Mouse (Mus musculus) kidney, postnatal 0 days (tissue): ENCODE measurements around the gene Prm2. TPM values are rescaled to one million over a fixed set of nuclear protein-coding genes. Genes with fewer than 3 reads are reported as not detected.

Source experiments
- ATAC-seq: fragments of 200-750 bp; cut with Nextera tagmentation; replicated peaks from 2 replicates; pipeline ENCODE4 v1.8.0; 2017; ENCODE audit warnings: low read depth, moderate number of reproducible peaks, moderate TSS enrichment, moderate library complexity; ENCODE audit not compliant: low FRiP score
- DNase-seq: peaks from one replicate; pipeline ENCODE4 v3.0.0-alpha.2; 2016; ENCODE audit warnings: low spot score
- H3K27ac ChIP-seq: fragments of 300-500 bp; sonication (generic); 2 replicates; pipeline ENCODE4 v1.5.1; 2014; ENCODE audit warnings: mild to moderate bottlenecking
- H3K27me3 ChIP-seq: fragments of 300-500 bp; sonication (generic); 2 replicates; pipeline ENCODE4 v1.6.1; 2014; ENCODE audit warnings: low read length, mixed read lengths; ENCODE audit not compliant: insufficient read depth
- H3K36me3 ChIP-seq: fragments of 300-500 bp; sonication (generic); 2 replicates; pipeline ENCODE4 v1.6.1; 2014; ENCODE audit warnings: low read length, mixed read lengths; ENCODE audit not compliant: insufficient read depth
- H3K4me1 ChIP-seq: fragments of 300-500 bp; sonication (generic); replicated peaks from 2 replicates; pipeline ENCODE4 v1.6.1; 2014; ENCODE audit warnings: antibody characterized with exemption, low read length, mixed read lengths; ENCODE audit not compliant: insufficient read depth
- H3K4me2 ChIP-seq: fragments of 300-500 bp; sonication (generic); 2 replicates; pipeline ENCODE4 v1.6.1; 2014; ENCODE audit warnings: mild to moderate bottlenecking, low read length, moderate library complexity, mixed read lengths
- H3K4me3 ChIP-seq: fragments of 300-500 bp; sonication (generic); replicated peaks from 2 replicates; pipeline ENCODE4 v1.5.1; 2014; ENCODE audit warnings: low read depth, low read length
- H3K9ac ChIP-seq: fragments of 300-500 bp; sonication (generic); 2 replicates; pipeline ENCODE4 v1.6.1; 2014; ENCODE audit warnings: low read depth, low read length
- H3K9me3 ChIP-seq: fragments of 300-500 bp; sonication (generic); replicated peaks from 2 replicates; pipeline ENCODE4 v1.6.1; 2016; ENCODE audit warnings: low read length, inconsistent platforms, mixed read lengths
- CTCF ChIP-seq: IDR thresholded peaks from 2 replicates; pipeline ENCODE4 v1.5.1; 2016; ENCODE audit warnings: antibody characterized with exemption, low read depth, mild to moderate bottlenecking, moderate library complexity
- WGBS: fragments of 180-500 bp; shearing (Covaris S2); extraction: QIAGEN DNeasy Blood & Tissue Kit; methylation state at CpG from one replicate; pipeline ENCODE4 v1.1.7; 2014; 5-methylcytosine and 5-hydroxymethylcytosine counted together
- polyA plus RNA-seq: library from polyadenylated mRNA; unstranded; fragments of >200 nt; fragmentation: Nextera tagmentation; extraction: Ambion mirVana; gene quantifications from 2 replicates; pipeline ENCODE4 v1.2.1, GENCODE M21; 2015

Prm2 gene
- polyA plus RNA-seq, 1 experiment from 2014 or later = not detected

GRCm38 (mm10) chr16:10837903-10838302, 42.0 kb upstream of the Prm2 start:
- WGBS = 81% methylated on average over 1 of the region's 1 CpGs
- ATAC-seq (no peak), DNase-seq (no peak)
- no peak for TF ChIP-seq CTCF
- H3K36me3 ChIP-seq = no peaks in the 10 kb centered on the region
- no peaks in the 10 kb centered on the region for H3K27me3 ChIP-seq
- H3K4me2 ChIP-seq = no peak overlapping the region
- no peak overlapping the region for H3K4me3 ChIP-seq
- H3K4me1 ChIP-seq = peaks cover 6% of the 10 kb centered on the region; the same call in 1 of the 2 replicates
- no peaks in the 10 kb centered on the region for H3K9me3 ChIP-seq
- H3K9ac ChIP-seq = no peak overlapping the region
- peak overlapping the region; percentile 37 for H3K27ac ChIP-seq

DNA sequence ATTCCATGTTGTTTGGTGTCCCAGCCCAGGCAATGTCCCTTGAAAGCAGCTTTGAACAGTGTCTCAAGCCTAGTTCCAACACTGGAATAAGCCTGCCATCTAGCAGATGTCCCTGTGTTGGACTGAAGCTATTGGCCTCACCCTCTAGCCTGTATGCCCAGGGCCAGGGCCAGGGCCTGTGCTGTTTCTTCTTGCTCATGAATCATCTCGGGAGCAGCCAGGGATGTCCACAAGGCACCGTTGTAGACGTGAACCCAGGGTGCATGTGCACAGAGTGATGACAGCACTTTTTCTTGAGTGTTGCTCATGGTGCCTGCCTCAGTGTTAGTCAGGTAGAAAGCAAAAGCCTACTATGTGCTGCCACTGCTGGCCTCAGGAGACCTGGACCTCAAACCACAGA, 41.3 kb upstream of the Prm2 start:
- no peak overlapping the region for H3K4me2 ChIP-seq
- ATAC-seq (no peak), DNase-seq (no peak)
- H3K4me1 ChIP-seq = peaks cover 6% of the 10 kb centered on the region; the same call in 1 of the 2 replicates
- H3K27ac ChIP-seq = no peak overlapping the region
- no peaks in the 10 kb centered on the region for H3K36me3 ChIP-seq
- no peak for TF ChIP-seq CTCF
- no peak overlapping the region for H3K4me3 ChIP-seq
- H3K27me3 ChIP-seq = no peaks in the 10 kb centered on the region
- no peak overlapping the region for H3K9ac ChIP-seq
- no peaks in the 10 kb centered on the region for H3K9me3 ChIP-seq
- 67% methylated on average over 3 of the region's 3 CpGs for WGBS

DNA sequence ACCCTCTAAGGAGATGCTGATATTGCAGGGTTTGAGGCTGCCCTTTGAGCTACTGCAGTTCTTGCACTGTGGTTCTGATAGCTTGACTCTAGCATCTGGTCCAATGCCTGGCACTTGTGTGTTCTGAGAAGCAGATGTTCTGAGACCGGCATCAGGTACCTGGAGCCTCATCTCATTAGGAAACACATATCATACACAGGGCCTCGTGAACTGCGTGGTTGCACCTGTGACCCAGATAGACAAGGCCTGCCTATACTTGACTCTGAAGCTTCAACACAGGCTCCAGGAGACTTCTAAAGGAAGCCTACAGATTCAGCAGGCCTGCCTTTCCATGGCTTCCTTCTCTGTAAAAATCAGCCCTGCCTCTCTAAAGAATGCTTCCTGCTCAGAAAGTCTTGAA, 40.5 kb upstream of the Prm2 start:
- no peaks in the 10 kb centered on the region for H3K9me3 ChIP-seq
- no peak overlapping the region for H3K27ac ChIP-seq
- WGBS = 92% methylated on average over 3 of the region's 3 CpGs
- no peak overlapping the region for H3K4me3 ChIP-seq
- H3K4me2 ChIP-seq = no peak overlapping the region
- H3K9ac ChIP-seq = no peak overlapping the region
- ATAC-seq (no peak), DNase-seq (no peak)
- peaks cover 6% of the 10 kb centered on the region; the same call in 1 of the 2 replicates for H3K4me1 ChIP-seq
- TF ChIP-seq CTCF = no peak
- H3K36me3 ChIP-seq = no peaks in the 10 kb centered on the region
- no peaks in the 10 kb centered on the region for H3K27me3 ChIP-seq

GRCm38 (mm10) chr16:10834911-10835587, 39.1 kb upstream of the Prm2 start, which contains the start of gene Rmi2:
TSS of gene Rmi2 (plus strand) at chr16:10835059.
- H3K4me2 ChIP-seq = peak within 1 kb of the TSS; percentile 94
- ATAC-seq (peak; percentile 90), DNase-seq (peak; percentile 93)
- TF ChIP-seq CTCF = no peak
- peak within 1 kb of the TSS; percentile 76 for H3K9ac ChIP-seq
- peak within 1 kb of the TSS; percentile 72 for H3K4me3 ChIP-seq
- H3K27me3 ChIP-seq = no peaks in the 10 kb centered on the region
- no peaks in the 10 kb centered on the region for H3K9me3 ChIP-seq
- under 1% methylated on average over 56 of the region's 69 CpGs for WGBS
- H3K27ac ChIP-seq = peak within 1 kb of the TSS; percentile 77
- H3K36me3 ChIP-seq = no peaks in the 10 kb centered on the region
- peaks cover 6% of the 10 kb centered on the region; the same call in 1 of the 2 replicates for H3K4me1 ChIP-seq

DNA sequence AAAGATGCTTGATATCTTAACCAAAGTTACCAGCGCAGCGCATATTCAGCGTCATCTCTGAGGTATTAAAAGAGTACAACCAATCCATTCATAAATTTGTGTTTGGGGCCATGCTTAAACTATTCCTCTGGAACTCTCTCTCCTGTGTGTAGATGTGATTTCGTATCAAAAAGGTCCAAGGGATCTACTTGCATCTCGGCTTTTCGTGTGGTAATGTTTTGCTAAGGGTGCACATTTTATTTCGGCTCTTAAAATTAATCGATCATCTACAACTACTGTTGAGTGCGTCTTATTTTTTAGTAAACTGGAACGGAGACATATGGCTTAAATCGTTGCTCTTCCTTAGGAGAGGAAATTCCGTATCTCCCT, 38.6 kb upstream of the Prm2 start:
- H3K27ac ChIP-seq = no peak overlapping the region
- WGBS = 6% methylated on average over 12 of the region's 12 CpGs
- no peak for DNase-seq

GRCm38 (mm10) chr16:10828461-10828805, 32.5 kb upstream of the Prm2 start:
- no peak overlapping the region for H3K4me2 ChIP-seq
- no peak overlapping the region for H3K4me3 ChIP-seq
- H3K27me3 ChIP-seq = no peaks in the 10 kb centered on the region
- no peaks in the 10 kb centered on the region for H3K4me1 ChIP-seq
- H3K27ac ChIP-seq = no peak overlapping the region
- no peak; the same call in 1 of the 2 replicates for ATAC-seq
- no peaks in the 10 kb centered on the region for H3K9me3 ChIP-seq
- H3K9ac ChIP-seq = no peak overlapping the region
- WGBS = 55% methylated on average over 4 of the region's 4 CpGs
- no peaks in the 10 kb centered on the region for H3K36me3 ChIP-seq
- no peak for DNase-seq
- no peak for TF ChIP-seq CTCF

More for the DNA sequence above, 38.6 kb upstream of the Prm2 start:
- Histone ChIP-seq H3K9me3 (no peaks in the 10 kb centered on the region), H3K36me3 (no peaks in the 10 kb centered on the region), H3K4me3 (peak overlapping the region; percentile 72), H3K9ac (0 out of 2 replicates have a peak overlapping the region, but pooled peaks have one; percentile 76), H3K4me1 (peaks cover 6% of the 10 kb centered on the region; the same call in 1 of the 2 replicates), H3K4me2 (peak overlapping the region; percentile 94), H3K27me3 (no peaks in the 10 kb centered on the region)
- no peak for TF ChIP-seq CTCF
- ATAC-seq = no peak
